Mouse (Mus musculus) thymus, adult 2 months (tissue): Measurements from ENCODE around the gene Tsc22d1.
A peak's percentile ranks its signal among the peaks of the same experiment; 100 is the strongest.

Source experiments
- CTCF ChIP-seq: fragments of 200-500 bp; IDR thresholded peaks from 2 replicates; pipeline ENCODE4 v1.5.1; 2012; ENCODE audit warnings: mild to moderate bottlenecking, control low read depth, low read length, moderate library complexity, borderline replicate concordance; ENCODE audit not compliant: control insufficient read depth, poor library complexity, insufficient read depth; ENCODE audit errors: extremely low read depth
- POLR2A ChIP-seq: fragments of 200-500 bp; IDR thresholded peaks from 2 replicates; pipeline ENCODE4 v1.6.1; 2012; ENCODE audit warnings: mild to moderate bottlenecking, low read length, control low read depth, moderate library complexity; ENCODE audit not compliant: control insufficient read depth, poor library complexity, insufficient read depth; ENCODE audit errors: extremely low read depth

DNA sequence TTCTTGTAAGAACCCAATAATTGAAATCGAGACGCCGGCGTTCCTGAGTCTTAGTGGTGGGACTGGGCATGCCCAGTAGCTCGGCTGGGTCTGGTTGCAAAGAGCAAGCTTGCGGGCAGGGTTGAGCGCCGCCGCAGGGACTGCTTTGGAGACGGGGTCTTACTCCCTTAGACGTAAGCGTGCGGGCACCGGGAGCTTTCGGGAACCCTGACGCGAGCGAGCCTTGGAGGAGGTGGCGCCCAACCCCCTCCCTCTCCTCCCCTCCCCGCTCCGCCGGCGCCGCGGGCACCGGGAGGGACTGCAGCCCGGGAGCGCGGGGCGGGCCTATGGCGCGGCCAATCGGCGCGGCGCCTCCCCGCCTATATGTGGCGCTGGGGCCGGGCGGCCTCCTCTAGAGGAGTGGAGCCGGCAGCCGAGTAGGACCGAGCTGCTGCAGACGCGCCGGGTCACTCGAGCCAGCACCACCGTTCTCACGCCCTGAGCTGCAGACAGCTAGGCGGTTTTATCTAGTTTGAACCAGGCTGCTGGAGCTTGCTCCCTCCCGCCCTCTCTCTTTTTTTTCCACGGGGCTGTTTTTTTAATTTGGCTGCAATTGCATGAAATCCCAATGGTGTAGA is 89.5 kb downstream of the Tsc22d1 start:
- TF ChIP-seq CTCF (no peak), POLR2A (peak; percentile 94)
